Mouse (Mus musculus) retina, postnatal 1 day (tissue): ENCODE data around the gene Ghrh.
A peak's percentile ranks its signal among the peaks of the same experiment; 100 is the strongest.

Experiments
- DNase-seq: peaks from one replicate; pipeline ENCODE4 v3.0.0-alpha.2; 2012

Gene Ghrh

DNA sequence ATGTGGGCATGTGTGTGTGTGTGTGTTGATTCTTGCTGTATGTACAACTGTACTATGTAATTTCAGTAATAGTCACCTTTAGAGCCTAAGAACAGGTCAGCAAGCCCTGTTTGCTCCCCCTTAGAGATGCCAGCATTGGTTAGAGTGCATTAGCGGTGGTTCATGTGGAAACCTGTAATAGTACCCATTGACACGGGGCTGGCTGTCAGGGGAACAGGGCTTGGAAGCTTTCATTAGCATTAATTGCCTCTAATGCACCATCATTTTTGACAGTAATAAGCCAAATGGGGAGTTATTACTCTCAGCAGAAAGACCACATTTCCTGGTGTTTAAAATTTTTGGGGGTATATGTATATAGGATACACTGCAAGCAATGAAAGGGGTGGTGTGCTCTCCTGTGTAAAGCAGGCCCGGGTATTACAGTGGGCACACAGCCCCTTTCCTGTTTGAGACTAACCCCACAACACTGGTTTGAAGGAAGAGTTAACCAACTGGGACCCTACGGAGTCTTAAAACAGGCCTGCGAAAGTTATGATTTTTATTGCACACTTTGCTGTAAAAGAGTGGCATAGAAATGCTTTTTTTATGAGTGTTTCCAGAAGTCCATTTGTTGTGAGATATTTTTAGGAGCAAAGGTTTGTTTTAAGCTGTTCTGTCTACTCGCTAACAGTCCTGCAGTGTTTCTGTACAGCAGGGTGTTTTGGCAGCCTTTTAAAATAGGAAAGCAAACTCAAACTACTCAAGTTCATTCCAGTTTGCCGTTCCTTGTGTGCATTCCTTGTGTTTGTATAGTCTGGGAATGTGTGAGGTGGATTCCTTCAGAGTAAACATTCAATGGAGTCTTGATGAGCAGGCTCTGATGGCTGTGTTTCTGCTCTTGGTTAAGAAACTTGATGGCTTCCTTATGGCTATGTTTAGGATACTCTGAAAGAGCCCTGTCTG, 40.9 kb downstream of the Ghrh start:
- DNase-seq: no peak

DNA sequence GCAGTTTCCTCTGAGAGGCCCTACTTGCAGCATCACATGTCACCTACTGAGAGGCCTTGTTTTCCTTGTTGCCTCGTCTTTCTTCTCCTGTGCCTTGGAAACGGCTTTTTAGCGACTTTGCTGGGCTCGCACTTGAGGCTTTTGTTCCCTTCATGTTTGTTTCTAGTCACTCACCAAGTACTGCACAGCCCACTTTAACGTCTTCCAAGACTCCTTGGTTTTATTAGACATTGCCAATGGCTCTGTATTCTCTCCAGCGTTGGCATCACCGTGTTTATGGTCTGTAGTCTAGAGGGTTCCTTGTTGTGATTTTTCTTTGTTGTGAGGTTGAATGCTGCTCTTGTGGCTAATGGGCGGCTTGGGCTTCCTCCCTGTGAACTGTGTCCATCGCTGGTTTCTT, 44.2 kb downstream of the Ghrh start:
- DNase-seq: no peak

DNA sequence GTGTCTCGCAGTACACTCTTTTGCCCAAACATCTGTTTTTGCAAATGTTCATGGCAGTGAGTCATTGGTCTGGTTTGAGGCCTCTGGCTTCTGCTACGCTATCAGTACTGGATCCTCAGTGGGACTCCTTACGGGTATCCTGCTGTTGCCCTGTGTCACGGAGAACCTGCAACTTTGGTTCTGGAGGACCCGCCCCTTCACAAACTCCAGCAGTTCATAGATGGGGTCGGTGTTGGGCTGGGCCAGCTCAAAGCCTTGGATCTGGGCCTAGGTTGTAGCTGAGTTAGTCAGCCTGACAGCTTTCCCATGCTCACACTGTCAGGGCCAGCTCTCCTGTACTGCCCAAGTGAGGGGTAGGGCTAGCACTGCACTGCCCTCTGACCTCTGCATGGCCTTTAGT, 47.3 kb downstream of the Ghrh start:
- no peak for DNase-seq

DNA sequence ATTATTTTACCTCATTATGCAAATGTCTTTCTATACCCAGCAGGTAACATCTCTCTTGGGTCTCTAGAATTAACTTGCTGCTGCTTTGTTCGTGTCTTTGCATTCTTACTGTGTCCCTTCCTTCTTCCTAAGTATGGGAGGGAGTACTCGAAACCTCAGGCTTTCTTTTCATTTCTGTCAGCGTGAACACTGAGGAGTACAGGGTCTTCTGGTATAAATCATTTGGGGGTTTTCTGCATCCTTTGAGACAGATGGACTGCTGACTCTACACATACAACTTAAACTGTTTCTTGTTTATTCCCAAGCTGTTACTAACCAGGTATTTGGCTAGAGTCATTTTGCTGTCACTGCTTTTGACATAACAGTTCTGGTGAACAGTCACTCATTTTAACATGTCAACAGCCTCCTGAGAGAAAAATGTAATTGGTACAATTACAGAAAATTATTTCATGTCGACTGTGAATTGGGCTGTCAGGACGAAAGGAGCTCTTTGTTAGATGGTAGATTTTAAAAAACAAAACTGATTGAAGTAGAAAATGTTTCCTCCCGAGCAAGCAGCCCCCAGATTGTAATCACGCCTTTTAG, 51.1 kb downstream of the Ghrh start:
- DNase-seq: no peak

DNA sequence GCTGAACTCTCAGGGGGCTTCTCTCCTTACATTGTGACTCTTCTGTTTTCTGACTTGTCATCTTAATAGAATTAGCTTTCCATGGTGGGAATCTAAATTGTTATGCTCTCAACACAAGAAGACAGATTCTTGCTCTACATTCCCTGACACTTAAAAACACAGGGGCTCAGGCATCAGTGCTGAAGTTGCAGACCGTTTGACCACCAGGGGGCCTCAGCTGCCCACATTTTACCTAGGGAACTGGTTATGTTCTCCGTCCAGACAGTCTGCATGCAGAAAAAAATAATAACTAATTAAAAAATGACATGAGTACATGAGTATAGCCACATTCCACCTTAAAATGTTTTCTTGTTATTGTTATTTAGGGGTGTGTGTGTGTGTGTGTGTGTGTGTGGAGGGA, 55.2 kb downstream of the Ghrh start:
- peak; percentile 78 for DNase-seq

DNA sequence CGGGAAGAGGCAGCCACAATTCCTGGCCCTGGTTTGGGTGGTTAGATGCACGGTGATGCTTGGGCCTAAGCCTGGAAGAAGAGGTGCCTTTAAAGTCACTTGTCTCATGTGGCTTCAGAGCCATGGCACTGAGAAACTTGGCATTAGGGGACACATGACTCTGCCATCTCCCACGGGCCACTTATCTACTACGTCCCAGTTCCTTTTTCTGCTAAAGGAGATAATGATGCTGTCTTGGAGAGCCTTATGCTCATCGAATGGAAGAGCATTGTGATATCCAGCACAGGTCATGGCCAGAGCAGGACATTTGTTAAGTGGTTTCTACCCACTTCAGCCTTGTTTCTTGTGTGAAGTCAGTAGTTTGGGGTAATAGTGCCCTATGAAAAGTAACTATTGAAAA, 58.3 kb downstream of the Ghrh start:
- DNase-seq: no peak

DNA sequence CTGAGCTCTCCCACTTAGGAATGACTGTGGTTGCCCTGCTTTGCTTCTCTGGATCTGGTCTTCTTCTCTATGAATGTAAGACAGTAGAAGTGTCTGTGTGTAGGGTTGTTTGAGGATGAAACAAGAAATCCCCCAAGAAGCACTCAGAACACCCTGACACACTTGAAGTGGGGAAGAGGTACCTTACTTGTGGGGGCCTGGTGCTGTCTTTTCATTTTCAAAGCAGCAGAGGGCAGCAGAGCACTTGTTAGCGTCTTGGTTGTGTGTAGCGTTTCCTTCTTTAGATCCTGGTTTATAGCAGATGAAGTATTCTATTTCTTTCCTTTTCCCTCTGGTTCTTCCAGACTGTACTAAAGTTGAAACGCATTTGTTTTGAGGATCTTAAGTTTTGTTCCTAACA, 59.8 kb downstream of the Ghrh start:
- peak; percentile 68 for DNase-seq

DNA sequence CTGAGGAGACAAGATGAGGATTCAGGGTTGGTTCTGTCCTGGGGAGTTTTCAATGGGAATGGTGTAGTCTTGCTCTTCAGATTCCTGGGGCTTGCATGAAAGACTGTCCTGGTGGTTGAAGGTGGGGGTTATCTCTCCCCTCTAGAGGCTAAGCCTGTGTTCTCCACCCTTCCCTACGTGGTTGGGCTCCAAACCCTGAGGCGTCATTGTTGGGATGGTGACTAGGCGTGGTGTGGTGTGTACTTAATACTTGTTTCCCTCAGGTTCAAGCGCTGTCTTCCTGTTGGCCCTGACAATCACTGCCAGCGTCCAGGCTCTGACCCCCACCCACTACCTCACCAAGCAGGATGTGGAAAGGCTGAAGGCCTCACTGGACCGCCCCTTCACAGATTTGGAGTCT, 64.0 kb downstream of the Ghrh start:
- no peak for DNase-seq
